Mouse (Mus musculus): ENCODE data around the gene Rbp4. TPM values are rescaled to one million over a fixed set of nuclear protein-coding genes. Genes with fewer than 3 reads are reported as not detected.

Rbp4 gene
- total RNA-seq (2021), result 10 to 100 TPM; 23.3 to 23.6 TPM
- long read RNA-seq, experiment 1, transcript Rbp4-202 (6 exons, 937 nt), result major isoform, 42 of 71 reads
- long read RNA-seq, experiment 1, partial matches to known transcripts, result 5 of 71 reads
- long read RNA-seq, experiment 1, other reads (novel, unspliced or antisense), result 22 of 71 reads
- long read RNA-seq, experiment 2, transcript Rbp4-202 (6 exons, 937 nt), result major isoform, 31 of 52 reads
- long read RNA-seq, experiment 2, partial matches to known transcripts, result 2 of 52 reads
- long read RNA-seq, experiment 2, other reads (novel, unspliced or antisense), result 19 of 52 reads

GRCm38 (mm10) chr19:38125219-38125610, at the start of gene Rbp4:
Gene Rbp4 (minus strand): TSS chr19:38125281.
- intact Hi-C loops (cut with DNase I), result no loop called here
- no peak for DNase-seq (ENCODE audit: low spot score in 2 of 2)

GRCm38 (mm10) chr19:38164633-38165032, 39.6 kb upstream of the Rbp4 start:
- intact Hi-C loops (cut with DNase I), result no loop called here

DNA sequence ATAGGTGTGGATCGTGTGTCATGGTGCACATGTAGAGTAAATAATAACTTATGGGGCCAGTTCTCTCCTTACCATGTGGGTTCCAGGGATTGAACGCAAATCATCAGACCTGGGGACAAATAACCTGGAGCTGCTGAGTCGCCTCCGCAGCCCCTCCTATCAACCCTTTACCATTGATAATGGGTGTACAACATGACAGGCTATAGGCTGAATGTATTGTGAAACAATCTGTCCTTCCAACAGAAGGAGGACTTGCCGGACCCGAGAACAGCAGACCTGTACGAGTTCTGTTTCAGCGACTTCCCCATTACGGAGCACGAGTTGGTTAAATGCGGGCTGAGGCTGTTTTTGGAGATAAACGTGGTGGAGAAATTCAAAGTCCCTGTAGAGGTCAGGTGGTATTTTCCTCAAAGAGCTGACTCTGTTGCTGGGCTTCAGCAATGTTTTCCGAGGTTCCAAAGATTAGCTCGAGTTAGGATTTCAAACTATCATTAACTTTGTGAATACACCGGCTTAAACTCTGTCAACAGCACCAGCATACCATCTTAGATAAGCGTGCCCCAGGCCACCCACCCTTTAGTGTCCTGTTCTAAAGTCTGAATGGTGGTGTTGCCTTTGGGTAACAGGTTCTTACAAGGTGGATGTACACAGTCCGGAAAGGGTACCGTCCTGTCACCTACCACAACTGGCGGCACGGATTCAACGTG, 36.7 kb upstream of the Rbp4 start:
- DNase-seq (ENCODE audit: low spot score in 2 of 2), result no peak
- intact Hi-C loops (cut with DNase I), result no loop called here

More at GRCm38 (mm10) chr19:38164633-38165032, 39.6 kb upstream of the Rbp4 start:
- no peak for DNase-seq (ENCODE audit: low spot score in 2 of 2)

GRCm38 (mm10) chr19:38156243-38156642, 31.2 kb upstream of the Rbp4 start:
- intact Hi-C loops (cut with DNase I), result no loop called here
- DNase-seq (ENCODE audit: low spot score in 2 of 2), result no peak

DNA sequence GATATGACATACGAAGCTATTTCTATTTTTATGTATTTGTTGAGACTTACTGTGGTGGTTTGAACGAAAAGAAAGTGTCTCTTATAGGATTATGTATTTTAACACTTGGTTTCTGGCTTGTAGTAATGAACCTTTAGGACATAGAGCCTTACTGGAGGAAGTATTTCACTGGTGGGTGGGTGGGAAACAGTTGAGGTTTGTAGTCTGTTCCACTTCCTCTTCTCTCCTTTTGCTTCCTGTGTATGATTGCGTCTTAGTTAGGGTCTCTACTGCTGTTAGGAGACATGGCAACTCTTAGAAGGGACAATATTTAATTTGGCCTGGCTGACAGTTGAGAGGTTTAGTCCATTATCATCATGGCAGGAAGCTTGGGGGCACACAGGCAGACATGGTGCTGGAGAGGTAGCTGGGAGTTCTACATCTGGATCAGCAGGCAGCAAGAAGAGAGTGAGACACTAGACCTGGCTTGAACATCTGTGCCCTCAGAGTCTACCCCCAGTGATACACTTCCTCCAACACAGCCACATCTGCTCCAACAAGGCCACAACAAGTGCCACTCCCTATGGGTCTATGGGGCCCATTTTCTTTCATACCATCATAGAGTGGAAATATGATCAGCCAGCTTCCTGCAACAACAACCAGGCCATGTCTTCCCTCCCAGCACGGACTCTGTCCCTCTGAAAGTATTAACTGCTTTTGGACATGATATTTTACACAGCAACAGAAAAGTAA, 18.6 kb upstream of the Rbp4 start:
- intact Hi-C loops (cut with DNase I), result no loop called here
- DNase-seq (ENCODE audit: low spot score in 2 of 2), result no peak

- intact Hi-C loops (cut with DNase I), result no loop called here
- no peak for DNase-seq (ENCODE audit: low spot score in 2 of 2)
These were observed 9.7 kb upstream of the Rbp4 start for GRCm38 (mm10) chr19:38134806-38135205.

- intact Hi-C loops (cut with DNase I), result no loop called here
- DNase-seq (ENCODE audit: low spot score in 2 of 2), result no peak
These were observed 8.9 kb upstream of the Rbp4 start for GRCm38 (mm10) chr19:38133986-38134385.

DNA sequence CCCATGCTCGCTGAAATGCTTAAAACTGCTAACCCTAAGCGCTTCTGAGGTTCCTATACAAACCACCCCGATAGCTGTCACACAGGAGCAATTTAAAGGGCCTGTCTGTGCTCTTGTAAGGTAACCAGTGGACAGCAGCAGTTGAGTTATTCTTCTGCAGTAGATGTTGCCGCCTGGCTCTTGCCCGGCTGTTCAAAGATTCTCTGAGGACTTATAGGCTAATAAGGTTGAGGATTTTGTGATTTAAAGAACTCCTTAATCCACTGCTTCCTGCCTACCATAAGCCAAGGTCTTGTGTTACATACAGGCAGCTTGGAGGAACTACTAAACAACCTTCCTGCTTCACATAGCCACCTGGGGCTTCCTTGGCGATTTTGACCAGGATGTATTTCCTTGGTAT, 7.4 kb upstream of the Rbp4 start, which contains the start of gene Pde6c:
Pde6c (plus strand) TSS at position 301 of the 400 bp plus-strand sequence.
- DNase-seq (ENCODE audit: low spot score in 2 of 2), result no peak
- intact Hi-C loops (cut with DNase I), result no loop called here

GRCm38 (mm10) chr19:38126656-38127055, 1.6 kb upstream of the Rbp4 start:
- DNase-seq (ENCODE audit: low spot score in 2 of 2), result no peak
- intact Hi-C loops (cut with DNase I), result no loop called here

DNA sequence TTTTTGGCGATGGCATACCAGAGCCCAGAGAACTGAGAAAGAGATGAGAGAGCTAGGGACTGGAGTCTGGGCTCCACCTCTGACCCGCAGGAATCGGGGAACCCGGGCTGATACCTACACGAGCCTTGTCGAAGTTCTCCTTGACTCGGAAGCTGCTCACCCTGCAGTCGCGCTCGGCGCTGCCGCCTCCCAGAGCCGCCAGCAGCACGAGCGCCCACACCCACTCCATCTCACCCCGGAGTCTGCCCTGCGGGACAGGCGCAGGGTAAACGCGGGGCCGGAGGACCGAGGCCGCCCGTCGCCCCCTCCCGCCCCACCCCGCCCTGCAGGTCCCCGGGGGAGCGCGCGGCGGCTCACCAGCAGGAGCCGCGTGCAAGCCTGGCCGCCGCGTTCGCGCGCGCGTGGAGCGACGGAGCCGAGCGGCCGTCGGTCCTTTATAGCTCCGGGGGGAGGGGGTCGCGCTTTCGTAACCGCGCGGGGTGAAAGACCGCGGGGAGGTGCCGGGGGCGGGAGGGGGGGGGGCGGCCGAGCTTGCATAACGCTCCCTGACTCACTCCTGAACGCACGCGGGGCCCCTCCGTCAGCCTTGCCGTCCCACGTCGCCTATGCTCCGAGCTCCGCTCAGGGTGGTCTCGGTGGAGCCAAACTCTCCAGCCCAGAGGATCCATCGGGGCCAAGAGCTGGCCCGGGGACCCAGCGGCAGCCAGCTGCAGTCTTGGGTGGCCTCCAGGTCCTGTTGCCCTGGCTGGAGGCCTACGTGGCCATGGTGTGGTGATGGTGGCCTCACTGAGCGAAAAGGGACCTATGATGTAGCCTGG, 471 bp downstream of the Rbp4 start:
- intact Hi-C loops (cut with DNase I), result no loop called here
- peak; percentile 11 to 15 for DNase-seq (ENCODE audit: low spot score in 2 of 2)

- intact Hi-C loops (cut with DNase I), result no loop called here
These were observed 1.2 kb downstream of the Rbp4 start for GRCm38 (mm10) chr19:38123921-38124320.

DNA sequence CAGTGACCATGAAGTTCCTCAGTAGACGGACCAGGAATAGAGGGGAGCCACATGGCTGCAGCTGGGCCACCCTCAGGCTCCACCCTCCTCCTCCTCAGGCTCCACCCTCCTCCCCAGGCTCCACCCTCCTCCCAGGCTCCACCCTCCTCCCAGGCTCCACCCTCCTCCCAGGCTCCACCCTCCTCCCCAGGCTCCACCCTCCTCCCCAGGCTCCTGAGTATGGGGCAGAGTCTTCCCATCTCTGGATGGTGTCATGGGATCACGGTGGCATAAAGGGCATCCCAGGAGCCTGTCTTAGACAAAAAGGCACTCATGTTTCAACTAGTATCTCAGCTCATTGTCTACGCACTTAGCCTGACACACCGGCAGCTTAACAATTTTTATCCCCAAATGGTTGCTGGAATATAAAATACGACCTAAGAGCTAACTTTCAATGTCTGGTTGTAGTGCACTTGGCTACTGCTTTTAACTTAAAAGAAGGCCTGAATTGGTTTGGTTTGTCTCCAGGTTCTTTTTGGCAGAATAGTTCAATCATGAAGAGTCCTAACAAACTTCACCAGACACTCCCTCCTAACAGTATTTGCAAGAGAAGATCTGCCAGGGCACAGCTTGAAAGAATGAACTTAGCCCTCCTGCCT, 4.8 kb downstream of the Rbp4 start:
- no peak for DNase-seq (ENCODE audit: low spot score in 2 of 2)
- intact Hi-C loops (cut with DNase I), result no loop called here

More at GRCm38 (mm10) chr19:38123921-38124320, 1.2 kb downstream of the Rbp4 start:
- no peak for DNase-seq (ENCODE audit: low spot score in 2 of 2)

- DNase-seq (ENCODE audit: low spot score in 2 of 2), result no peak
- intact Hi-C loops (cut with DNase I), result no loop called here
These were observed 10.1 kb downstream of the Rbp4 start for GRCm38 (mm10) chr19:38114834-38115491.

DNA sequence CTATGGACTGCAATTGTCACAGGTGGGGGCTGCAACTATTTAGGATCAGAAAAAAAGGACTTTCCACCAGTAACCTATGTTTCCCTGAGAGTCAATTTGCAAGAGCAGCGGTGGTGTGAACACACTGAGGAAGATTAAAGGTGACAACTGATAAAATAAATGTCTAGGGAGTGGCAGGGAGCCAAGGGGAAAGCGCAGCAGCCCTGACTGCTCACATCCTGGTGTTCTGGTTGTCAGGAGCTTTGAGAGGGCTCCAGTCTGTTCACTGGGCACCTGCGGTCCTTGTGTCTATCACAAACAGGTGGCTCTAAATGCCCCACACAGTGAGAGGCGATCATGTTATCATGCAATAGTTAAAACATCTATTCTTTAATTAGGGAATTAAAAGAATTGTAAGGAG, 12.5 kb downstream of the Rbp4 start:
- intact Hi-C loops (cut with DNase I), result no loop called here

GRCm38 (mm10) chr19:38111056-38111455, 14.0 kb downstream of the Rbp4 start:
- DNase-seq (ENCODE audit: low spot score in 2 of 2), result no peak
- intact Hi-C loops (cut with DNase I), result no loop called here

More for the DNA sequence above, 12.5 kb downstream of the Rbp4 start:
- DNase-seq (ENCODE audit: low spot score in 2 of 2), result no peak

GRCm38 (mm10) chr19:38109506-38110242, 15.4 kb downstream of the Rbp4 start:
- intact Hi-C loops (cut with DNase I), result no loop called here
- DNase-seq (ENCODE audit: low spot score in 2 of 2), result no peak

GRCm38 (mm10) chr19:38107871-38108270, 17.2 kb downstream of the Rbp4 start:
- intact Hi-C loops (cut with DNase I), result no loop called here
- DNase-seq (ENCODE audit: low spot score in 2 of 2), result no peak
